In genomic region chr10:25402886-25403285, GRCm38 (mm10) we compare ENCODE assay signal across 16 mouse cellular contexts.
"Had no signal": no experiment of that assay in that cellular context is flagged by ENCODE, and none has a peak within 500 bp of the region (broad histone marks: within the 10 kb centered on the region; RNA-seq: fewer than 3 reads in every experiment).

No protein-coding gene starts in this region.

- H3K9ac ChIP-seq: limb, embryonic 15.5 days; neural tube, embryonic 15.5 days had no signal

- H3K4me3 ChIP-seq: limb, embryonic 15.5 days; midbrain, embryonic 10.5 days; myocyte; neural tube, embryonic 15.5 days had no signal

- H3K9me3 ChIP-seq: limb, embryonic 15.5 days; midbrain, embryonic 10.5 days; neural tube, embryonic 15.5 days had no signal

- H3K27ac ChIP-seq: hindbrain, postnatal 0 days; limb, embryonic 15.5 days; midbrain, embryonic 10.5 days; neural tube, embryonic 15.5 days had no signal

- ATAC-seq: hindbrain, postnatal 0 days had no signal

- H3K27me3 ChIP-seq: limb, embryonic 15.5 days; neural tube, embryonic 15.5 days had no signal

- H3K36me3 ChIP-seq: limb, embryonic 15.5 days; midbrain, embryonic 10.5 days; neural tube, embryonic 15.5 days had no signal

- H3K4me2 ChIP-seq: limb, embryonic 15.5 days; neural tube, embryonic 15.5 days had no signal

- DNase-seq: kidney, adult 18-20 months; kidney, postnatal 36 days; layer of hippocampus, adult 9-11 months; layer of hippocampus, postnatal 36 days; lung, adult 18-20 months; lung, postnatal 36 days; midbrain, embryonic 14.5 days; right cerebral cortex, postnatal 4 days; spleen, adult 18-20 months; thymus, adult 18-20 months; thymus, postnatal 14 days had no signal
